Mouse (Mus musculus) T-helper 2 cell (primary cell): ENCODE results near the gene Grik4.
"Not testable (repeated sequence)": the region's sequence is repeated elsewhere in the genome, so short reads cannot be mapped to it uniquely, and the experiment has no call there.

Experiments used
- in situ Hi-C: fragments of 300-600 bp; cut with MboI, MseI; formaldehyde crosslinking; loops from one replicate; pipeline ENCODE4 v1.15.1; 2025; ENCODE audit warnings: high pct_unique_total_duplicates

The Grik4 gene

DNA sequence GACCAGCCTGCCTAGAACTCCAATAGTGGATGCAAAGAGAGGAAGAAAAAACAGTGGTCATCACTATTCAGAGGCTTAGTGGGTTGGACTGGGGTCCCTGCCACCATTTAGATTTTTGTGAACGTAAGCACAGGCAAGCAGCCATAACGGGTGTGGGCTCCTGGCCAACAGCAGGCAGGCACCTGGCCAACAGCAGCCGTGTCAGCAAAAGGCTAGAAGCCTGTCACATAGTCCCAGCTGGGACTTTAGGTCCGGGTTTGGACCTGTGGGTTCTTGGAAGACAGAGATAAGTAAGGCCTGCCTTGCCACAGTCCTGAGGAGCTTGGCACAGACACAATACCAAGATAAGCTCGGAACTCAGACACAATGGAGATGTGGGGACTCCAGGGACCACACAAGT is 145.1 kb downstream of the Grik4 start:
- in situ Hi-C loops, result no loop called here

- in situ Hi-C loops, result no loop called here
These were observed 146.0 kb downstream of the Grik4 start for GRCm38 (mm10) chr9:42798280-42798679.

DNA sequence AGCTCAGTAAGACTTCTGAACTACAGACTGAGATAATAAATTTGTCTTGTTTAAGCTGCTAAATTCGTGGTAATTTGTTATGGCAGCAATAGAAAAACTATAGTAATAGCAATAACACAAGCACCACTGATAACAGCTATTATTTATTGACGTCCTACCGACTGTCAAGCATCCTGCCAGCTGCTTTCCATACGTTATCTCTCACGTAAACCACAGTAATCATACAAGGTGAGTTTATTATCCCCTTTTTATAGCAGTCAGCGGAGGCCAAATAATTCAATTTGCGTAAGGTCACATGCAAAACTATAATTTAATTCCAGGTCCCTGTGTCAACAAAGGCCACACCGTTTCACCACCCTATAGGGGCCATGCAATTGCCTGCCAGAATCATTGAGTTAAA is 147.0 kb downstream of the Grik4 start:
- in situ Hi-C loops, result no loop called here

- in situ Hi-C loops, result no loop called here
These were observed 148.4 kb downstream of the Grik4 start for GRCm38 (mm10) chr9:42795881-42796280.

DNA sequence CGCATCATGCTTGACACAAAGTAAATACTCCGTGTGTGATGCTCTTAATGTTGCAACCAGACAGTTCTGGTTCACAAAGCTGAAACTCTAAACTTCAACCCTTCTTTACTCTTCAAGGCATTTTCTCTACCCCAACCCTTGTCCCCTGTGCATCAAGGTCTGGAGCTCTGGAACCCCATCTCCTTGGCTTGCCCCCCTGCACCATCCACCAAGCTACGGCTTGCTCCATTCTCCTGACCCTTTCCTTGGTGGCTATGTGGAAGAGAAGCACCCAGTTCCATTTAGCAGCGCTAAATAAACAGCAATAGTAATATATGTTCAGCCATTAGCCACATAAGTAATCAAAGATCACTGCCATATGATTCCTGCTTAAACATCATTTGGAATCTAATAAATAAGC is 150.3 kb downstream of the Grik4 start:
- in situ Hi-C loops, result no loop called here

DNA sequence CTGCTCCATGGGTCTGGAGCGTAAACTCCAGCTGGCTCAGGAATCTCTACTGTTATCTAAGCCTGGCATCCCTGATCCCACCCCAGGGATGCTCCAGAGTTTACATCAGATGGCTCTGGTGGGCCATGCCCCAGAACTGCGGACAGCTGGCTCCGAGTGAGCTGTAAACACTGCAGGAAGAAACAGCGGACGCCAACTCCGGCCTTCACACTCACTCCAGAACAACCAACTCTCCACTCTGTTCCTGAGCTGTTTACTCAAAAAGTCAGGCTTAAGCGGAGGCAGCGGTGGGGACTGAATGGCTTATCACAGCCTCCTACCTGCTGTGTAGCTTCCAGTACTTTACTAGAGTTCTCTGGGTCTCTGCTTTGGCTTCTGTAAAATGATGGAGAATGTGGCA is 150.7 kb downstream of the Grik4 start:
- in situ Hi-C loops, result no loop called here

DNA sequence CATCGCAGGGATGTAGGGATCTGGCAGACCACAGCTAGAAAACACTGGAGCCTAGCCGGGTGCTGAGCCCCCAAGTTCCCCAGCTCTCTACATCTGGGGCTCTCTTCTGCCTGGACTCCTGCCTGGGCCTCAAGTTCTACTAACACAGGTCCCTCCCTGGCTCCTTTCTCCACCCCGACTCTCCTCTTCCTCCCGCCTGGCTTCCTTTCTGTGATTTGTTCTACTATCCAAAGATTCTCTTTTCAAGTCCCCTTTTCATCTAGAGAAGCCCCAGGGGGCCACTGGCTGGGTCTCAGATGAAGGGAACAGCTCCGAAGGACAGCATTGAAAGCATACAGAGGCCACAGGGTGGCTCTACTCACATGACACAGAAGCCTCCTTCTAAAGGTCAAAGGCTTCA is 151.9 kb downstream of the Grik4 start:
- in situ Hi-C loops, result no loop called here

DNA sequence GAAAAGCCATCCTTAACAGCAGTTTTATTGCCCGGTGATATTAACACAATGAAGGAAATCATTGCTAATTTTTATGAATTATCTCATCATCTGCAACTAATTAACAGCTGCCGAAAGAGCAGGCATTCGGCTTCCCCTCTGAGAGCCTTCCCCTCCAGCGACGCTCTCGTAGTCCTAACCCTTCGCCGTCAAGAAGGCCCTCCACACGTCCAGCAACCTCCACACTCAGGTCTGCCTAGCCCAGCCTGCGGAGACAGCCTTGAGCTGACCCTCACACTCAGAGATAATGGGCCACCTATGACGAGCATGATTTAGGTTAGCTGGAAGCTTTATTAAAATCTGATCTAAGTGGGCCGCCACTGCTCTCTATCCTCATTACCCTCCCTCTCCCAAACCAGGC is 152.5 kb downstream of the Grik4 start:
- in situ Hi-C loops, result no loop called here

- in situ Hi-C loops, result no loop called here
These were observed 152.9 kb downstream of the Grik4 start for GRCm38 (mm10) chr9:42791346-42791745.

DNA sequence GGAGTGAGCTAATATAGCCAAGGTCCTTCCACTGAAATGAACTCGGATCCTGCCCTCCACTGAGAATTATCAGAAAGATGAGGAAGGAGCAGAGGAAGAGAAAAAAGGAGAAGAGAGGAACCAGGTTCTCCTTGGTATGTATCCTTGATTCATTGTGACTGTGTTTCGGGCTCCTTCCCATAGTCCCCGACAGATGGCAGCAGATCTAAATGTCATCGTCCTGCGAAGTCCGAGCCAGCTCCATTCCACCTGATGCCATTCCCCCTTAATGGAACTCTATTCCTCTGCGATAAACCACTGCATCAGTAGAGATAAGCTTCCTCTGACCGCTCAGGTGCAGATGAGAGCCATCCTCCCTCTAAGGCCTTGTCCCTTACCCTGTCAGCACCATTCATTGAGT is 155.8 kb downstream of the Grik4 start:
- in situ Hi-C loops, result loop anchor here (5.0 to 10.0 kb wide), 2 partner anchors 149 to 794 kb away; no protein-coding TSS in a partner anchor

- in situ Hi-C loops, result loop anchor here (5.0 to 10.0 kb wide), 2 partner anchors 150 to 792 kb away; no protein-coding TSS in a partner anchor
These were observed 157.4 kb downstream of the Grik4 start for GRCm38 (mm10) chr9:42786882-42787281.

GRCm38 (mm10) chr9:42786286-42786685 is 158.0 kb downstream of the Grik4 start:
- in situ Hi-C loops, result loop anchor here (5.0 to 10.0 kb wide), 2 partner anchors 151 to 791 kb away; no protein-coding TSS in a partner anchor

- in situ Hi-C loops, result loop anchor here (5.0 to 10.0 kb wide), 2 partner anchors 152 to 791 kb away; no protein-coding TSS in a partner anchor
These were observed 159.0 kb downstream of the Grik4 start for GRCm38 (mm10) chr9:42785173-42785830.

- in situ Hi-C loops, result loop anchor here (10.0 kb wide), 1 partner anchor 789 kb away; no protein-coding TSS in a partner anchor
These were observed 160.9 kb downstream of the Grik4 start for GRCm38 (mm10) chr9:42783248-42783903.

DNA sequence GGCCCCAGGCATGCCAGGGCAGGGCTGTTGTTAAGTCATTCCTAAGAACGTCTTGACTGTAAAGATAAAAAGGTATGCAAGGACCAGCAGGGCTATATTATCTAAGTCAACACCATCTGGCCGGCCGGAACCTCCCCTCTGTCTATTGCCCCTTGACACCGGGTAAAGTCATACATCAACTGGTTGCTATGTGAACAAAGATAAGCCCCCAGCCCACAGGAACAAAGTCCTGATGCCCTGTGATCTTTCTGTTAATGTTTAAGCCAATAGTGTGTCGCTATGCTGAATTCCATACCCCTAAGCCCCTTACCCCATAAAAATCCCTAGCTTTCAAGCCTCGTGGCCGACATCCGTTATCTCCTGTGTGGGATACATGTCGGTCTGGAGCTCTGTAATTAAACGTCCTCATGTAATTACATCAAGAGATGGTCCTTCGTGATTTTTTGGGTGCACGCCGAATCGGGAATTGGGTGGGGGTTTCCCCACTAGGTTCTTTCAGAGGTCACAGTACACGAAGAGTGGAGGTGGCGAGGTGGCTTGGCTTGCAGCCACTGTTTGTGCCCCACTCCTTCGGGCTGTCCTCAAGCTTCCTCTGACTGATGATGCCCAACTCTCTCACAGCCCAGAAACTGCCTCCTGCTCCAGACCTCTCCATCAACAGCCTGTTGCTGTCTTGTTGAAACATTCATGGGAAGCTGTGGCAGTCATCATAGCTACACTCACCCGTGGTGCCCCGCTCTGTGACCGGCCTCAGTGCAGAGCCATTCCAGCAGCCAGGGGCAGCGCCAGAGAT is 165.6 kb downstream of the Grik4 start:
- in situ Hi-C loops, result not testable (repeated sequence)

- in situ Hi-C loops, result no loop called here
These were observed 166.4 kb downstream of the Grik4 start for GRCm38 (mm10) chr9:42777913-42778312.

DNA sequence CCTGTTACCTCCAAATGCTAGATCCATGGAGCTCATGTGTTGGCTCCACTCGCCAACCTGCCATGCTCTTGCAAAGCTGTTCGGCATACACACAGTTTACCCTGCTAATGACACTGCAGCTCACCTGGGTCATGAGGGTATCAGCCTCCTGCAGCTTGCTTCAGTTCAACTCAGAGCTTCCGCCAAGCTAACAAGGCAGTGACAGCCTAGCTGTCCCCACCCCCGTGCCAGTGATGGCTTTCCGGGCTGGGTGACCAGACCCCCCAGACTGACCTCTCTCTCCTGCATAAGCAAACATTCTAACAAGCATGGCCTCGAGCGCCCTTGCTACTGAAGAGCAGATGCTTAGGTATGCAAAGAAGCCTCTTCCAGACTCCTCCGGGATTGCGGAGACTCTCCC is 167.5 kb downstream of the Grik4 start:
- in situ Hi-C loops, result no loop called here

DNA sequence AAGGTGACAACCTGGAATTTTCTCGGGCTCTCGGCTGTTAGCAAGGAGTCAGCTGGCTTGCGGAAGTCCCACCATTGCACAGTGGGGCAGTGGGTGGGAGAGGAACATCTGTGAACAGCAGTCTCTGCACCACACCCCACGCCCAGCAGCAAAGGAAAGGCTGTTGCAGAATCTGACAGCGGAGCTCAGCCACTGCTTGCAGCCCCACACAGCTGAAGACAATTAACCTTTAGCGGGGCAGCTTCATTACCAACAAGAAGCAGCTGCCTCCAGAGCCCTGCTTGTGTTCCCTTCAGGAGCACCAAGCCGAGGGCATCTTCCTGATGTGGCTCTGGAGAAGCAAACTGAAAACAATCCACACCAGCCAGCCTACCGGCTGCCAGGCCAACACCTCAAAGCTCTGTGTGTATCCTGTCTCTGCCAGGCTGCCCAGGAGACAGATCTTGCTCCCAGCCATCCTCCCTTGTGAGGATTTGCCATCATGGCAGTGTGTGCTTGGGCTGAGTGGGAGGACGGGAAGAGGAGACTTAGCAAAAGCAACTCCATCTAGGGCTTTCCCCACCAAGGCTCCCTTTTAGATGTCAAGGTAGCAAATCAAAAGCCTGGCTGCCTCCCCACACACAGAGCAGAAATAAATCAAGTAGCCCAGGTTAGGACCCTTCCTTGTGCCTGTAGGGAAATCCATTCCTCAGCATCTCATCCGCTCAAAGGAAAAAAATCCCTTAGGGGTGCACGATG is 179.3 kb downstream of the Grik4 start:
- in situ Hi-C loops, result no loop called here

- in situ Hi-C loops, result no loop called here
These were observed 185.5 kb downstream of the Grik4 start for GRCm38 (mm10) chr9:42758682-42759205.

GRCm38 (mm10) chr9:42757012-42757640 is 187.2 kb downstream of the Grik4 start:
- in situ Hi-C loops, result no loop called here

GRCm38 (mm10) chr9:42754699-42755098 is 189.6 kb downstream of the Grik4 start:
- in situ Hi-C loops, result no loop called here
